Mouse (Mus musculus): Measurements from ENCODE around the gene Cemip. TPM values are rescaled to one million over a fixed set of nuclear protein-coding genes. Genes with fewer than 3 reads are reported as not detected.

Cemip gene
- total RNA-seq, 2 experiments from 2014 or later: 16.9 to 21.5 TPM

Other genes starting within 250 kb of the Cemip start
- gene Tlnrd1, start 202.2 kb downstream of the Cemip start, total RNA-seq (2021): 10 to 100 TPM; 21.4 to 26.5 TPM
- 10 to 100 TPM; 54.7 to 58.8 TPM for gene Mesd, start 202.0 kb downstream of the Cemip start, total RNA-seq (2021)
- gene Abhd17c, start 65.4 kb upstream of the Cemip start, total RNA-seq (2021): 10 to 100 TPM; 36.9 to 37.9 TPM

Measured in left cerebral cortex, postnatal 25 days (tissue).